Mouse (Mus musculus) gastrocnemius, adult 8-10 months (tissue): ENCODE measurements around the gene Tle6. TPM values are rescaled to one million over a fixed set of nuclear protein-coding genes. Genes with fewer than 3 reads are reported as not detected.

ENCODE experiments used
- DNase-seq, 2 experiments: peaks; one replicate each; pipeline ENCODE4 v3.0.0; 2022; ENCODE audit warnings: low spot score in 2 of 2
- total RNA-seq, 4 experiments: library from RNA; stranded (reverse); gene quantifications; 2 replicates each; pipeline ENCODE4 v1.2.4; 2022

The Tle6 gene
- total RNA-seq, 4 experiments from 2014 or later: 4.1 to 6.9 (median 5.3) TPM

DNA sequence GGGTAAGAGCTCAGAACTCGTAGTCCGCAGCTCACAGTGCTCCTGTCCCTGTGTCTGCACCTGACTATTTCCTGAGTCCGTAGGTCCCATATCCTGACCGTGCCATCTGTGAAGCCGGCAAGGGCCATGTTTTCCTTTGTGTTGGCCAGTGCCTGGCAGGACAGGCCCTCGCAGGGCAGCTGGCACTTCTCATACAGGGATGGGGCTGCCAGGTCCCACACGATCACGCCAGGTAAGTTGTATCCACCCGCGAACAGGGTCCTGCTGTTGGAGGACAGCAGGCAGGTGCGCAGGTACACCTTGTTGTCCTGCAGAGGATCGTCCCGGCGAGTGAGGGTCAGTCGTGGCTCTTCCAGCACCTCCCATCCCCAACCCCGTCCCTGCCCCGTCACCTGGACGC is 6.9 kb downstream of the Tle6 start:
- DNase-seq: no peak

DNA sequence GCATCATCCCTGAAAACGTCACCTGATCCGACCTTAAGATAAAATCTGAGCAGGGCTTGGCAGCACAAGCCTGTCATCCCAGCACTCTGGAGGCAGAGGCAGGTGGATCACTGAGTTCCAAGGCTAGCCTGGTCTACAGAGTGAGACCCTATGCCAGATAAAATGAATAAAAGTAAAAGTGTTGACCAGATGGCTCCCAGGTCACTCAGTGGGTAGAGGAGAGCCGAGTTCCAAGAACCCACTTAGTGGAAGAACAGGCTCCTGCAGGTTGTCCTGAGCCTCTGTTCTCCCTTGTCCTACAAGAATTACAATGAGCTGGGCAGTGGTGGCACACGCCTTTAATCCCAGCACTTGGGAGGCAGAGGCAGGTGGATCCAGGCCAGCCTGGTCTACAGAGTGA is 7.7 kb downstream of the Tle6 start:
- no peak for DNase-seq

DNA sequence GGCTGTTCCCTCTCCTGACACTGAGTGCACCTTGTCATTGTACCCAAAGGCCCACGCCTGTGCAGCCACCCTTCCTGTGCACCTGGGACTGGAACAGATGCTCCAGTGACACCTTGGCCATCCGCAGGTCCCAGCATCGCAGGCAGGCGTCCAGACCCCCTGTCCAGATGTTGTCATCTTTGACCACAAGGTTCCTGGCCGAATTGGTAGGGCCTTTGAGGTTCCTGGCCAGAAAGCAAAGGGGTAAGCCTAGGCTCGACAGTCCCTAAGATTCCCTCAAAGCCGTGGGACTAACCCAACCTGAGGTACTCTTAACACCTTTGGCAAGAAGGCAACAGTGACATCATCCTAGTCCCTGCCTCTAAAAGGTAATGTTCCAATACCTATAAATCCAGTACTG is 8.2 kb downstream of the Tle6 start:
- DNase-seq: no peak

DNA sequence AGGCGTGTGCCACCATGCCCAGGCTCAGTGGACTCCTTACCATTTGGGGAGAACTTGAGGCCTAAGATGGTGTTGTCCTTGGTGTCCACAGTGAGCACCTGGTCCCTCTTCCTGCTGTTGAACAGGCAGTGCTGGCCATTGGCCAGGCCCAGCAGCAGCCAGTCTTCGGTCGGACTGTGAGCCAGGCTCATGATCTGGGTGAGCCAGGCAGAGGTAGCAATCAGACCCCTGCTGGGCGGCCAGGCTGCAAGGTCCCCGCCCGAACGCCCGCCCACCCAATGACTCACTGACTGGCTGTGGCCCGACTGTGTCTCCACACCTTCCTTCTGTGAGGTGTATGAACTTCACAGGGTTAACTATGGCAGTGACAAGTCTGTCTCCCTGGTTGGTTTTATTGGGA is 9.0 kb downstream of the Tle6 start:
- DNase-seq: no peak

DNA sequence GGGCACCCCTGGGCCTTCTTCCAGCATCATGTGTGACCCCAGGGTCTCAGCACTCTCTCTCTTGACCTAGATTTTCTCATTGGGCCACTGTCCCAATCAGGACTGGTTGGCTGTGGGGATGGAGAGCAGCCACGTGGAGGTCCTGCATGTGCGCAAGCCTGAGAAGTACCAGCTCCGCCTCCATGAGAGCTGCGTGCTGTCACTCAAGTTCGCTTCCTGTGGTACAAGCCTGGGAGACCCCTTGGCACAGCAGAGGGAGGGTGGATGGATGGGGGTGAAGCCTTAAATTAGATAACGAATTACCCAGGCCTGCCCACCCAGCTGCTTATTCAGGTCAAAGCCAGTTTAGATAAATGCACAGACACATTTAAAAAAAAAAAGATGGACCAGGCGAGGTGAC is 12.1 kb downstream of the Tle6 start:
- DNase-seq: no peak

DNA sequence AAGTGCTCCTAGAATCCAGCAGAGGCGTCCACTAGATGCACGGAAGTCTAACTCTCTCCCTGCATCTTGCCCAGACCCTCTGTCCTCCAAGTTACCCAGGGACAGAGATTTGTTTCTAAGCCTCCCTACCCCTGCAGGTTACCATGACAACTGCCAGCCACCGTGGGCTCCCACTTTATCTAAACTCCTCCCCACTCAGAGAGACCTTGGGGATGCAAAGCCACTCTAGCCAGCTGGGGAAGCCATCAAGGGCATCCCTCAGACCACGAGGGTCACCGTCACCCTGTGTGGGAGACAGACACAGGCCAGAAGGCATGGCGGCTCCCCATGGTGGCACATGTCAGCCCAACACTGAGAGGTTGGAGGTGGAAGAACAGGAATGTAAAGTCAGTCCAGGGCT is 17.5 kb downstream of the Tle6 start:
- no peak for DNase-seq

DNA sequence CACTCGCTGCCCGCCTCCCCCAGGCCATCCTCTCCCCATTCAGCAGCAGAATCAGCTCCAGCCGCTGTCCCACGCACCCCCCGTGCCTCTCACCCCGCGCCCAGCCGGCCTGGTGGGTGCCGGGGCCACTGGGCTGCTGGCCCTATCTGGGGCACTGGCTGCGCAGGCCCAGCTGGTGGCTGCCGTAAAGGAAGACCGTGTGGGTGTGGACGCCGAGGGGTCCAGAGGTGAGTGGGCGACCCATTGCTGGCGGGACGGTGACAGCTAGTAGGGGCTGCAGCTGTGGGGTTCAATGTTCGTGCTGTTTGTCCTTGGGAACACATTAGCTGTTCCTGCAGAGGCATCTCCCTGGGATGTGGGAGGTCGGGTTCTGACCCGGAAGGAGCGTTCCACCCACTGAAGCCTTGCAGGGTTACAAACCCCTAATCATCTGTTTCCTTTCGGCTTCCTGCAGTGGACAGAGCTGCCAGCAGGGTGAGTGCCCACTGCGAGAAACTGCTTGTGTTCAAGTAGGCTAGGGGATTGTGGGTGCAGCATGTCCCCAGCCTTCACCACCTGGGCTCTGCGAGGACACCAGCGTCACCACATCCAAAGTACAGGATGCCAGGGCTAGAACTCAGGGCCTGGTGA is 20.3 kb downstream of the Tle6 start:
- no peak for DNase-seq

DNA sequence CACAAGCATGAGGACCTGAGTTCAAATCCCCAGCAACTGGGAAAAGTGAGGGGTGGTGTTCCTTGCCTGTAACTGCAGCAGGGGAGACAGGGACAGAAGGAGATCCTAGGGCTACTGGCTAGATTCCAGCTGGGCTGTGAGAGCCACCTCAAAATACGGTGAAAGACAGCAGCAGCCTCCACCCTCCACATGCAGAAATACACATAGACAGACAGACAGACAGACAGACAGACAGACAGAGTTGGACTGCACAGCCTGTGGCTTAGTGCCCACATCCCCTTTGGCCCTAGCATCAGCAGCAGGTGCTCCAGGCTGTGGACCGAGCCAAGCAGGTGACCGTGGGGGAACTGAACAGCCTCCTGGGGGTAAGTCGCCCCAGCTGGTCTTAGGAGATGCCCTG is 20.9 kb downstream of the Tle6 start:
- no peak for DNase-seq

DNA sequence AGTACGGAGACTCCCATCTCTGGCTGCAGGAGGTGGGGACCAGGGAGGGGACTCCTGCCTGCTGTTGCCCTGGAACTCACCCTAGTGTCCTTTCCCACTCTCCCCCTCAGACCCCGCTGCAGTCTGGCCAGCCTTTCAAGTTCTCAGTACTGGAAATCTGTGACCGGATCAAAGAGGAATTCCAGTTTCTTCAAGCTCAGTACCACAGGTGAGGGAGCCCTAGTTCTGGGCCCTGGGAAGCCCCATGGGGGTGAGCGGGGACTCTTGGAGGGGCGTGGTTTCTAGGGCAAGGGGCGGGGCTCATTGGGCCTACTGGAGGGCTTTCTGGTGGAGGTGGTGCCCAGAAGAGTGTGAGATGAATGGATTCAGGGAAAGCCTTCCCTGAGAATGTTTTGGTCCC is 25.2 kb downstream of the Tle6 start:
- DNase-seq: no peak

DNA sequence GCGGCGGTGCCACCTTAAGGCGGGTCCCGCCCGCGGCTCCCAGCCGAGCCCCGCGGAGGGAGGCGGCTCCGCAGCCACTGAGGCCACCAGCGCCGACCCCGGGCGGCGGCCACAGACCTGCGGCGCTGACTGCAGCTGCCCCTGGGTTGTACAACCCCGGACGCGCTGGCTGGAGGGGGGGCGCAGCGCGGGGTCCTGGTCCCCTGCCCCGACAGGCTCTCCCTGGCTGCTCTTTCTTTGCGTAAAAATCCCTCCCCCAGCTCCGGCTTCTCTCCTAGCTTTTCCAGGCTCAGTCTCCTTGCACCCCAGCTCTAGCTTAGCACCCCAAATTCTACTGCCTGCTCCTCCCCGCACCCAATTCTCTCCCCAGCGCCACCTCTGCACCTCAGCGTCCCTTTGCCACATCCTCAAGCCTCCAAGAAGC is 25.7 kb downstream of the Tle6 start:
- no peak for DNase-seq

DNA sequence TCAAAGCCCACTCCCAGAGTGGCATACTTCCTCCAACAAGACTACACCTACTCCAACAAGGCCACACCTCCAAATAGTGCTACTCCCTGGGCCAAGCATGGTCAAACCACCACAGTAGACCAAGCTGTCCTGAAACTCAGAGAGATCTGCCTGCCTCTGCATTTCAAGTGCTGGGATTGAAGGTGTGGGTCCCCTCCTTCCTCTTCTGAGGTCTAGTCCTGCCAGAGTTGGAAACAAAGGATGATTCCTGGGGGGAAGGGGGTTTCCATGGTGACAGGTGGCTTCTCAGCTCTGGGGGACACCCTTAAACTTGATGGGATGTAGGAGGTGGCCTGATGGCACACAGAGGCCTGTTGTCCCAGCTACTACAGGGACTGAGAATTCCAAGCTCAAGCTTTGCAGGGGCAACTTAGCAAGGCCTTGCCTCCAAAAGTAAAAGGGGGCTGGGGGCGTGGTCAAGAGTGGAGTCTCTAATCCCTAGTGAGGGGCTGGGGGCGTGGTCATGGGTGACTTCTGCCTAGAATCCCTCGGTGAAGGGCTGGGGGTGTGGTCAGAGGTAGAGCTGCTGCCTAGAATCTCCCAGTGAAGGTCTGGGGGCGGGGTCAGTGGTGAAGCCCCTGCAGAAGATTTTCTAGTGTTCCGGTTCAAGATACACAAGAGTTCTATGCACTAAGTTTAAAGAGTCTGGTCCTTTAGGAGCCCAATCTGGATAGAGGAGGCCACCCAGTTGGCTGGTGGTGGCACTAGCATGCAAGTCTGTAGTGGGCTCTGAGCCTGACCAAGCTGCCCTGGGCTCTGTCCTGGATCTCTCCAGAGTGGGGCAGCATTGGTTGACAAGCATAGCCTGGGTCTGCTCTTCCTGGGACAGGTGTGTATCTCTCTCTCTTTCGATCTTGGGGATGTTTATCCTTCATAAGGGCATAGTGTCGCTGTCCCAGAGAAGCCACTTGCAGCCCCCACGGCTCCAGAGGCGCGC is 26.5 kb downstream of the Tle6 start, which contains the start of gene Tle2:
Tle2 (plus strand) TSS at position 481 of the 976 bp plus-strand sequence.
- DNase-seq: no peak

DNA sequence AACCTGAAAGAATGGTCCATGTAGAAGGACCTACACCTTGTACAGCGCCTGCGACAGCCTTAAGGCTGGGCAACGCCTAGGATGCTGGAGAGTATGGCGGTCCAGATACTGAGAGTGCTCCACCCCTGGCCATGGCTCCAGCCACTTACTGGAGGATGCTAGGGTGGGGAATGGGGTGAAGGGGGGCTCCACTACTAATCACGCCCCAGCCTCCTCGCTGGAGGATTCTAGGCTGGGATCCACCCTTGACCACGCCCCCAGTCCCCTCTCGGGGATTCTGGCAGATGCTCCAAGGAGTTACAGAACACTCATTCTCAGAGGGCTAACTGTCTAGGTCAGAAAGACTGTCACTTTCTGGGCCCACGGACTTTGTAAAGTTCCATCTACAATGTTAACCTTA is 27.9 kb downstream of the Tle6 start:
- peak; percentile 43 to 73 for DNase-seq

DNA sequence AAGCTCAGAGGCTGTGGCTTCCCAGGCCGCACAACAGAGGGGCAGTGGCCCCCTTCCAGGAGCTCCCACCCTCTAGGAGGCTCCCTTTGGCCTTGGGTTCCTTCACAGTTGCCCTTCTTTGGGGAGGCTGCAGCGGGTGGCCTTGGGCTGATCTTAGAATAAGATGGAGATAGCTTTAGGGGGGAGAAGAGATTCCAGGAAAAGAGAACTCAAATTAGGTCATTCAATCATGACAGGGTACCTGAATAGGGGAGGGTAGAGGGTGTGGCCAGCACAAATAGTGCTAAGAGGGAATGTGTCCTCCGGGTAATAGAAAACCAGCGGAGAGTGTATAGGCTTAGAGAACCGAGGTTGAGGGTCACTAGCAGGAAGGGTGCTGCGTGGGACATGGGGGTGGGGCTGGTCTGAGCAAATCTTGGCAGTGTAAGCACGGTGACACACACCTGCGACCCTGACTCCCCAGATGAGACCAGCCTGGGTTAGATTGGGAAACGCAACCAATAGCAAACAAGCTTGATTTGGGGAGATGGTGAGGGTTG is 28.7 kb downstream of the Tle6 start:
- DNase-seq: no peak

DNA sequence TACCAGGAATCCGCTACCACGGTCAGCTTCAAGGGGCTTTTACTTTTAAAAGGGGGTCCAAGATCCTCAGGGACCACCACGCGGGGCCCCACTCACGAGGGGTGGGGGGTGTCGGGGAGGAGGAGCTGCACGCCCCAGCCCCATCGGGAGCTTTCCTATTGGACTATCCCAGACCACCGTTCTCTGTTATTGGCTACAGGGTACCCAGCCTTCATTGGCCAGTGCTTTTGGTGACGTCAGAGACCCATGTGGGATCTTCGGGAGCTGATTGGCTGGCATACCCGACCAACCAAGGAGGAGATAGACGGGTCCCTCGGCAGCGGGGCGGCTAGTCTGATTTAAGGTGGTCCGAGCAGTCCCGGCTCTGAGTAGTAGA is 29.4 kb downstream of the Tle6 start:
- peak; percentile 99 for DNase-seq

DNA sequence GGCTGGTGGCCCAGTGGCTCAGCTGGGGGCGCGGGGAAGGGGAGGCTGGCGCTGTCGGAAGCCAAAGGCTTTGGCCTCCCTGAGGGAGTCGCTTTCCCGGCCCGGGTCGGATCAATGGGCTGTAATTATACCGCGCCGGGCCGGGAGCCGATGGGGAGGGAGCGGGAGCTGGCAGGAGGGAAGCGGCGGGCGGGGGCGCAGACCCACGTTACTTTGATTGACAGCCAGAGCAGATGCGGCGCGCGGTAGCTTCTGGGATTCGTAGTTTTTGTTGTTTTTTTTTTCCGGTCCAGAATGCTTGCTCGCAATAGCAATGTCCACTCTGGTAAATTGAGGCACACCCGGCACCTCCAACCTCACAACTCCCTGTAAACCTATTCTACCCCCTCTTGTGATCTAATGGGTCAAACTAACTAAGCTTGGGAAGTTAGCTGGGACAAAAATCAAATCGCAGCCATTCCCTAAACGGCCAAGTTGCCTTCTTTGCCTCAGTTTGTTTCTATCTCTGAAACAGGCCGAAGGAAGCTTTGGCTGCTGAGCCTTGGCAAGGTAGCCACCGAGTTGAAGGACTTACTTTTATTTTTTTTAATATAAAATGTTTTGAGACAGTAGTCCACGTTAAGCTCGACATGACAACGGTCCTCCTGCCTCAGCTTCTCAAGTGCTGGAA is 29.9 kb downstream of the Tle6 start:
- DNase-seq: peak; percentile 92

DNA sequence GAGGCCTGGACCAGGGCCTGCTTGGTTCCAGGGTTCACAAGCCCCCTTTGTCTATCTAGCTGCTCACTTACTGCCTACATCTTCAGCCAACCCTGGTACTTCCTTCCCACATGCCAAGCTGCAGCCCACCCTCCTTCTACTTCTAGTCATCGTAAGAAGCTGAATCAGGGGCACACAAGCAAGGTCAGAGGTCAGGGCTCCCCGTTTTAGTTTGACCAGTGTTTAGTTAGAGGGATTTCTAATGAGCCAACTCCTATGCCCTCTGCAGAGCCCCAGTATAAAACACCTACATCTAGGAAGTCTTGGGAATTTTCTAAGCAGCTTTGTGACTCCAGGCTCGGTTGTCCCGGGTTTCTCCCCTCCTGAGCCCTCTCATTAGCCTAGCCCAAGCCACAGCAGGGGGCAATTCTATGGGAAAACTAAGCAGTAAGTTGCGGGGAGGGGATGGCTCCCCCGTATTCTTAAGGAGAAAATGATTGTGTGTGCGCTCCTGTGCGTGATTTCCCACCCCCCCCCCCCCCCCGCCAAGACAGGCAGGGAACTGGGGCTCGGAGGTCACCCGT is 30.6 kb downstream of the Tle6 start:
- no peak for DNase-seq

DNA sequence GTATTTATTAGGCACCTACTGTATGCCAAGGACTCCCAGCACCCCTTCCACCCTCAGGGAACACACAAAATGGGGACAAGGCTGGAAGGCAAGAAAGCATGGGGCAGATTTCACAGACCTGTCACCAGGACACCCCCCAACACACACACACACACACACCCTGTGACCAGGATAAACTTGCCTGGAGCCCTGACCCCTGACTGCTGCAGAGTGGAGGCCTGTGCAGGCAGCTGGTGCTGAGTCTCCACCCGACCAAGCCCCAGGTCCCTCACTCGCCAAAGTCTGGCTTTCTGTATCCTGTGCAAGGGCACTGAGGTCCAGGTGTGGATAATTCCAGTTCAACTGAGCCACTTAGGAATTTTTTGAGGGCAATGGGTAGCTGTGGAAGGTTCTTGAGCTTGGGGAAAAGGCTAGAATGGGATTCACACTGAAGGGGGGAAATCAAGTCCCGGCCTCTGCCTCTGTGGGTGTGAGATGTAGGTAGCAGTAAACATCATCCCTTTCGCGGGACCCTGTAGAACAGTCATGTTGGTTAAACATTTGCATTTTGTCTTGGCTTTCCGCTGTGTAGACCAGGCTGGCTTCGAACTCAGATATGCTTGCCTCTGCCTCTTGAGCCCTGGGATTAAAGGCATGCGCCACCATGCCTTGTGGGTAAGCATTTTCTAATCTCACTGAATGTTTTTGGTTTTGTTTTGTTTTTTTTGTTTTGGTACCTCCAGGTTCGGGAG is 31.2 kb downstream of the Tle6 start:
- no peak for DNase-seq

DNA sequence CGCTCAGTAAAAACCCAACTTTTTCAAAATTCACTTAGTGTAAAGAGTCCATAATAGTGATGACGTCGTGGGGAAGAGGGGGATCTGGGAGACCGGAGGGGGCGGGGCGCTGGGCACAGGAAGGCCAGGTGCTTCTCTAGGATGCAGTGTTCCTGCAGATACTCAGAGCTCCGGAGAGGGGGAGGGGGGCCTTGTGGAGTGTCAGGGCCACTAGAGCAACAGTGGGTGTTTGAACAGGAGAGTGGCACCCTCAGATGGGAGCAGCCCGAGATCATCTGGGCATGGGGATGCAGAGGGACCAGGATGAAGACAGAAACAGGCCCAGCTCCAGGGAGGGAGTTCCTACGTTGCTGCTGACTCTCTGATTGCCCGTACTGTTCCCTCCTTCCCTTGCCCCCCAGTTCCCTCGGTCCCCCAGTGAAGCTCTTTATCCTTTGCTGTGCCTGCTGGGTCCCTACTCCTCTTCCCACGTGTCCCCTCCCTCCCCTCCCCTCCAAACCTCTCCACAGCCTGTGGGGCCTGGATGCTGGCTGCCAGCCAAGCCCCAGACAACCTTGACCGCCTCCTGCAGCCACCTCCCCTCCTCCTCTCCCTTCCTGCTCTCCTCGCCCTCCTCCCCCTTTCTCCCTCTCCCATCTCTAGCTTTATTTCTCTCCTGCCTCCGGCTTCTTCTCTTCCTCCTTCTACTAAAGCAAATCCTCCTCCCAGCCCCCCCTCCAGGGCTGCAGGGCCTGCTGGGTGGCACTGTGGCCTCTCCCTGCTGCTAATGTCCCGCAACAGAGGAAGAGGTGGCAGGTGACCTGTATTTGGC is 32.3 kb downstream of the Tle6 start:
- no peak for DNase-seq

DNA sequence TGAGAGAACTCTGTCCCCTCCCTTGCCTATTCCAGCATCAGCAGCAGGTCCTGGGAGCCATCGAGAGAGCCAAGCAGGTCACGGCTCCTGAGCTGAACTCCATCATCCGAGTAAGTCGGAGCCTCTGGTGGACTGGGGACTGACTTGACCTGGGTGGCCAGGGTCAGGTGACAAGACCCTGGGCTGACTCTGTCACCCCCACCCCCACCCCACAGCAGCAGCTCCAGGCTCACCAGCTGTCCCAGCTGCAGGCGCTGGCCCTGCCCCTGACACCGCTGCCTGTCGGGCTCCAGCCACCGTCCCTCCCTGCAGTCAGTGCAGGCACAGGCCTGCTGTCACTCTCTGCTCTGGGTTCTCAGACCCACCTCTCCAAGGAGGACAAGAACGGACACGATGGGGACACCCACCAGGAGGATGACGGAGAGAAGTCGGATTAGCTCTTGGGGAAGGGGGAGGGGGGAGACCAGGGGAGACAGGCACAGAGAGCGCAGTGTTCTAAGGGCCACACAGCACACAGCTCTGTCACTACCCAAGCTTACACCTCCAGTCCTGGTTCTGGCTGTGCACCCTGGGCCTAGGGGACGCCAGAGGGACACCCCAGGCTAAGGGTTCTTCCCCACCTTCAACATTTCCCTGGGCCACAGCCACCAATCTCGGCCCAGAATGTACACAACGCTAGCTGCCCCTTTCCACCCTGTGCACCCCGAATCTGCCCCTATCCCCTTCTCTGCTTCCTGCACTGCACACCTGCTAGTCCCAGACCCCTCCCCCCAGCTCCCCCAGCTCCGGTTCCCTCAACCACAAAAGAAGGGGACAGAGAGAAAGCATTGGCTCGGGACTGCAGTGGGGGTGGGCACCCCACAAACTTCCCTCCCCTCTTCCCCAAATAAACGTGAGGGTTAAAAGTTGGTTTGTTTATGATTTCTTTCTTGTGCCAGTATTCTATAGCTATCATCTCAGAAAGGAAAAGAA is 35.3 kb downstream of the Tle6 start:
- no peak for DNase-seq
